ENCODE assay signal across 19 mouse cellular contexts in genomic region chr14:58174512-58174911, GRCm38 (mm10).
DNase-seq lines count a peak whose midpoint lies in the region; ATAC-seq and TF ChIP-seq lines count a peak whose summit lies in the region.
"Had no signal": no experiment of that assay in that cellular context is flagged by ENCODE, and none has a peak within 500 bp of the region (broad histone marks: within the 10 kb centered on the region; RNA-seq: fewer than 3 reads in every experiment).

No protein-coding gene starts in this region.

- no peaks in the 10 kb centered on the region for H3K36me3 ChIP-seq in heart, embryonic 10.5 days
- no peaks in the 10 kb centered on the region for H3K36me3 ChIP-seq in kidney, postnatal 0 days (ENCODE audit: insufficient read depth, low read length)
- no peaks in the 10 kb centered on the region for H3K36me3 ChIP-seq in kidney, adult 2 months (ENCODE audit: control insufficient read depth, insufficient read depth, low read length)
- H3K36me3 ChIP-seq in stomach, embryonic 14.5 days (ENCODE audit: control insufficient read depth, insufficient read depth, low read length), result no peaks in the 10 kb centered on the region
- no peaks in the 10 kb centered on the region for H3K36me3 ChIP-seq in heart, embryonic 12.5 days
- H3K36me3 ChIP-seq: embryonic facial prominence, embryonic 12.5 days; heart, embryonic 13.5 days; hindbrain, embryonic 15.5 days had no signal

- no peak for TF ChIP-seq POLR2A in kidney, adult 2 months (IDR thresholded peaks at IDR 0.05; ENCODE audit: low read depth, low read length)
- no peak for TF ChIP-seq POLR2A in brain, embryonic 14.5 days (IDR thresholded peaks at IDR 0.05; ENCODE audit: borderline replicate concordance, extremely low read depth, insufficient read depth, insufficient read length, poor library complexity, severe bottlenecking)

- no peak overlapping the region for H3K4me3 ChIP-seq in heart, embryonic 10.5 days
- no peak overlapping the region for H3K4me3 ChIP-seq in kidney, postnatal 0 days (replicated peaks; ENCODE audit: low read depth, low read length)
- H3K4me3 ChIP-seq in kidney, adult 2 months (ENCODE audit: insufficient read depth, low read depth, low read length), result no peak overlapping the region
- H3K4me3 ChIP-seq in stomach, embryonic 14.5 days (ENCODE audit: low read depth, low read length), result no peak overlapping the region
- H3K4me3 ChIP-seq in heart, embryonic 12.5 days, result no peak overlapping the region
- H3K4me3 ChIP-seq: embryonic facial prominence, embryonic 12.5 days; heart, adult 2 months; heart, embryonic 13.5 days; hindbrain, embryonic 15.5 days had no signal

- 87% methylated on average over 6 of the region's 6 CpGs for WGBS in heart, embryonic 10.5 days
- 63% methylated on average over 6 of the region's 6 CpGs for WGBS in kidney, postnatal 0 days
- 63% methylated on average over 6 of the region's 6 CpGs for WGBS in kidney, adult 2 months
- WGBS in stomach, embryonic 14.5 days, result 59% methylated on average over 6 of the region's 6 CpGs
- WGBS in heart, embryonic 12.5 days, result 79% methylated on average over 6 of the region's 6 CpGs

- no peak overlapping the region for H3K9ac ChIP-seq in kidney, postnatal 0 days (ENCODE audit: low read depth, low read length)
- H3K9ac ChIP-seq in stomach, embryonic 14.5 days (replicated peaks; ENCODE audit: low read depth, low read length), result no peak overlapping the region
- no peak overlapping the region for H3K9ac ChIP-seq in heart, embryonic 12.5 days
- H3K9ac ChIP-seq: embryonic facial prominence, embryonic 12.5 days; heart, embryonic 13.5 days; hindbrain, embryonic 15.5 days had no signal

- no peaks in the 10 kb centered on the region for H3K9me3 ChIP-seq in heart, embryonic 10.5 days
- no peaks in the 10 kb centered on the region for H3K9me3 ChIP-seq in kidney, postnatal 0 days (replicated peaks; ENCODE audit: low read length)
- H3K9me3 ChIP-seq in stomach, embryonic 14.5 days (ENCODE audit: control insufficient read depth, low read depth, low read length), result no peaks in the 10 kb centered on the region
- no peaks in the 10 kb centered on the region for H3K9me3 ChIP-seq in heart, embryonic 12.5 days (replicated peaks)
- H3K9me3 ChIP-seq: hindbrain, embryonic 15.5 days had no signal

- H3K27ac ChIP-seq in heart, embryonic 10.5 days, result no peak overlapping the region
- H3K27ac ChIP-seq in kidney, postnatal 0 days, result peak overlapping the region; percentile 83; the same call in 1 of the 2 replicates
- H3K27ac ChIP-seq in kidney, adult 2 months (ENCODE audit: insufficient read depth, low read depth, low read length), result no peak overlapping the region
- H3K27ac ChIP-seq in stomach, embryonic 14.5 days (ENCODE audit: low read length), result peak overlapping the region; percentile 39; the same call in 1 of the 2 replicates
- H3K27ac ChIP-seq in heart, embryonic 12.5 days (ENCODE audit: poor library complexity, severe bottlenecking), result no peak overlapping the region
- H3K27ac ChIP-seq: embryonic facial prominence, embryonic 12.5 days; heart, adult 2 months; heart, embryonic 13.5 days; hindbrain, embryonic 15.5 days had no signal

- TF ChIP-seq CTCF in kidney, postnatal 0 days (IDR thresholded peaks at IDR 0.05; ENCODE audit: low read depth), result no peak
- no peak for TF ChIP-seq CTCF in kidney, adult 2 months (conservative IDR thresholded peaks at IDR 0.05; ENCODE audit: insufficient read depth, insufficient read length, low read depth, low read length)
- no peak for TF ChIP-seq CTCF in brain, embryonic 14.5 days (IDR thresholded peaks at IDR 0.05; ENCODE audit: borderline replicate concordance, extremely low read depth, insufficient read depth, insufficient read length)

- H3K4me1 ChIP-seq in heart, embryonic 10.5 days, result 0 out of 2 replicates have a peak, but pooled peaks cover 6% of the 10 kb centered on the region
- H3K4me1 ChIP-seq in kidney, postnatal 0 days (replicated peaks; ENCODE audit: insufficient read depth, low read length), result no peaks in the 10 kb centered on the region
- peaks cover 3% of the 10 kb centered on the region; the same call in 1 of the 2 replicates for H3K4me1 ChIP-seq in kidney, adult 2 months (ENCODE audit: control insufficient read depth, insufficient read depth, low read length)
- H3K4me1 ChIP-seq in stomach, embryonic 14.5 days (ENCODE audit: control insufficient read depth, insufficient read depth, low read length), result no peaks in the 10 kb centered on the region
- peaks cover 8% of the 10 kb centered on the region; the same call in 1 of the 2 replicates for H3K4me1 ChIP-seq in heart, embryonic 12.5 days (replicated peaks)
- H3K4me1 ChIP-seq: embryonic facial prominence, embryonic 12.5 days; hindbrain, embryonic 15.5 days had no signal

- peak; percentile 17 for DNase-seq in heart, adult 11 months
- DNase-seq in heart, embryonic 10.5 days (ENCODE audit: low spot score), result no peak
- DNase-seq in kidney, postnatal 0 days (ENCODE audit: low spot score), result no peak
- no peak for DNase-seq in kidney, adult 2 months
- DNase-seq in brain, embryonic 14.5 days (ENCODE audit: low read depth), result peak; percentile 29
- DNase-seq in right cerebral cortex, postnatal 14 days, result no peak
- DNase-seq: adrenal gland, postnatal 10 days; cerebellum, adult 11-12 months; cerebellum, adult 9-10 months; cerebellum, postnatal 25 days; gastrocnemius, postnatal 10 days; heart, adult 2 months; heart, postnatal 36 days had no signal

- no peak for ATAC-seq in kidney, postnatal 0 days (replicated peaks; ENCODE audit: low FRiP score, low read depth)
- ATAC-seq in stomach, embryonic 14.5 days (ENCODE audit: insufficient number of reproducible peaks, insufficient read depth, low FRiP score, low read depth), result peak; percentile 62; the same call in 1 of the 2 replicates
- no peak for ATAC-seq in heart, embryonic 12.5 days (ENCODE audit: insufficient number of reproducible peaks, low FRiP score)
- ATAC-seq: forebrain, embryonic 16.5 days had no signal

- H3K27me3 ChIP-seq in heart, embryonic 10.5 days (ENCODE audit: insufficient read depth, poor library complexity, severe bottlenecking), result no peaks in the 10 kb centered on the region
- no peaks in the 10 kb centered on the region for H3K27me3 ChIP-seq in kidney, postnatal 0 days (ENCODE audit: insufficient read depth, low read length)
- H3K27me3 ChIP-seq in kidney, adult 2 months (replicated peaks; ENCODE audit: control insufficient read depth, insufficient read depth, low read length), result no peaks in the 10 kb centered on the region
- no peaks in the 10 kb centered on the region for H3K27me3 ChIP-seq in stomach, embryonic 14.5 days (ENCODE audit: control insufficient read depth, insufficient read depth, low read length)
- H3K27me3 ChIP-seq in heart, embryonic 12.5 days (replicated peaks), result no peaks in the 10 kb centered on the region
- H3K27me3 ChIP-seq: embryonic facial prominence, embryonic 12.5 days; heart, embryonic 13.5 days; hindbrain, embryonic 15.5 days had no signal

- H3K4me2 ChIP-seq in kidney, postnatal 0 days (ENCODE audit: low read length), result no peak overlapping the region
- H3K4me2 ChIP-seq in stomach, embryonic 14.5 days (replicated peaks; ENCODE audit: low read depth, low read length), result no peak overlapping the region
- H3K4me2 ChIP-seq in heart, embryonic 12.5 days, result no peak overlapping the region
- H3K4me2 ChIP-seq: embryonic facial prominence, embryonic 12.5 days; heart, embryonic 13.5 days; hindbrain, embryonic 15.5 days had no signal

Comparison
In these comparisons a context has a peak if more than half of its experiments do, and no peak if none do; other contexts are left out.
1. DNase-seq: peak in heart, adult 11 months (single experiment) and brain, embryonic 14.5 days (single experiment); none in heart, embryonic 10.5 days (single experiment), kidney, postnatal 0 days (single experiment), kidney, adult 2 months (single experiment) and right cerebral cortex, postnatal 14 days (single experiment).
2. H3K27ac ChIP-seq: peak in kidney, postnatal 0 days (single experiment) and stomach, embryonic 14.5 days (single experiment); none in heart, embryonic 10.5 days (single experiment), kidney, adult 2 months (single experiment) and heart, embryonic 12.5 days (single experiment).